Mouse (Mus musculus): ENCODE measurements at regions not wholly inside any gene's neighbourhood (a gene's known extent, or its start where the extent isn't known, plus 50 kb on each side); places are given as distances from the start of the nearest gene placed in this dataset.
A peak's percentile ranks its signal among the peaks of the same experiment; 100 is the strongest.

DNA sequence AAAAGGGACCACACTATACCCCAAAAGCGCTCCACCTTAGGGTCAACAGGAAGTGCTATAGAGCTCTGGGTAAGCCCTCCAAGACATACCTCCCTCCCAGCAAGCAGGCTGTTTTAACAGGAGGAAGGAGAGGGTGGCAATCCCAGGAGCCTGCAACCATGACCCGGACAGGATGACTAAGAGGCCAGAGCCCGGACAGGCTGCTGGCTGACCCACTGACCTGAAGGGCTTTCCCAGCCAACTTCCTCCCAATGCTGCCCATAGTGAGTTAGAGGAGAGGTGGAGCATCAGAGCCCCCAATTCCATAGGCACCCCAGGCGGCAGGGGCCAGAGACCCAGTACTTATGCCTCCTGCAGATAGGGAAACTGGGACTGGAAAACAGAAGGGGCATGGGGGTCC lies 136.3 kb downstream of the Utp6 start:
- no peak for DNase-seq (ENCODE audit: low read depth, low spot score)

GRCm38 (mm10) chr11:79823631-79824310 lies 138.4 kb downstream of the Utp6 start:
- no peak for DNase-seq (ENCODE audit: low read depth, low spot score)

DNA sequence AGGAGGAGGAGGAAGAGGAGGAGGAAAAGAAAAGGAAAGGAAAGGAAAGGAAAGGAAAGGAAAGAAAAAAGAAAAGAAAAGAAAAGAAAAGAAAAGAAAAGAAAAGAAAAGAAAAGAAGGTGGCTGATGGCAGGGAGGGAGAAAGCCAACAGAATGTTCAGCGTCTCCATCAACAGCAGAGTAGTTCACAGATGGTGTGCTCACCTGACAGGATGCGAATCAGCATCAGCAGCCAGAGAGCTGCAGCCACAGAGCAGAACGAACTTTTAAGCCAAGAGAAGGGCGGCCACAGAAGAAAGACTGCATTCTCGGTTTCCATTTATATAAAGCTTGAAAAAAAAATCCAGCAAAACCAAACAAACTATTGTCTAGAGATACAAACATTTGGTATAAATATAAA lies 140.2 kb downstream of the Utp6 start:
- no peak for DNase-seq (ENCODE audit: low read depth, low spot score)

- no peak for DNase-seq (ENCODE audit: low read depth, low spot score)
Observed at GRCm38 (mm10) chr11:79815156-79815555, 147.0 kb downstream of the Utp6 start.

DNA sequence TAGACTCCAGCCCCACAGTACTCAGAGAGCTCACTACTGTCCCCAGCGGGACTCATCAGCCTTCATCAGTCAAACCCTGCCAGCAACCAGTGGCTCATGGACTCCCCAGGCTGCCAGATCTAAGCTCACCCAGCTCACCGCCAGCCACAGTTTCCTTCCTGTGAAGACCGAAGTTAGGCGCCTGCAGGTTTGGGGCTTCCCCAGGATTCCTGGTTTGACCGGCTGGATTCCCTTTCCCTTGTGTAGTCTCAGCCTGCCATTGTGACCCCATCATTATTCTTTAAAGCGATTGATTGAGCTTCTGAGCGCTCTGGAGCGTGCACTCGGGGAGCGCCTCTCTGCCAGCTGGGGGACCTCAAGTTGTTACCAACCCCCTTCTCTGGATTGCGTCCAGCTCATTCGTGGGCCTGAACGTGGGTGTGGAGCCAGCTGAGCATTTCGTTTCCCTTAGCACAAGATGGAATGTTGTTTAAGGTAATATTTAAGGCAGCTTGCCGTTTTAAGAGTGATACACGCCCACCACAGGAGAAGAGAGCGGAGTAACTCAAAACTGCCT lies 155.2 kb downstream of the Utp6 start:
- no peak for DNase-seq (ENCODE audit: low read depth, low spot score)

DNA sequence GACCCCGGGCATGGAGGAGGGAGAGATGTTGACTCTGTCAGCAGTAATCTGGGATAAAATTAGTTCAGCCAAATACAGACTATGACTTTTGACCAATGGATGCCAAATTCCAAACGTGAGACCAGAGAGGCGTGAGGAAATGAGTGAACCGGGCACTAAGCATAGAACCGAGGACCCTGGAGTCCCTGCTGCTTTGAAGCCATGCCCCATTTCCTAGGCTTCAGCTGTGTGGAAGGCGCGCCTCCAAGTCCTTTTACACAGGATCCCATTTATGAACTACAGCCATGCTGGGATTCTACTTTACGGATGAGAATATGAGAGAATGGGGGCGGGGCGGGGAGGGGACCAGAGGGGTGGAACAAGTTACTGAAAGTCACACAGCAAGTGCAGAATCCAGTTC lies 155.8 kb downstream of the Utp6 start:
- DNase-seq (ENCODE audit: low read depth, low spot score) = no peak

DNA sequence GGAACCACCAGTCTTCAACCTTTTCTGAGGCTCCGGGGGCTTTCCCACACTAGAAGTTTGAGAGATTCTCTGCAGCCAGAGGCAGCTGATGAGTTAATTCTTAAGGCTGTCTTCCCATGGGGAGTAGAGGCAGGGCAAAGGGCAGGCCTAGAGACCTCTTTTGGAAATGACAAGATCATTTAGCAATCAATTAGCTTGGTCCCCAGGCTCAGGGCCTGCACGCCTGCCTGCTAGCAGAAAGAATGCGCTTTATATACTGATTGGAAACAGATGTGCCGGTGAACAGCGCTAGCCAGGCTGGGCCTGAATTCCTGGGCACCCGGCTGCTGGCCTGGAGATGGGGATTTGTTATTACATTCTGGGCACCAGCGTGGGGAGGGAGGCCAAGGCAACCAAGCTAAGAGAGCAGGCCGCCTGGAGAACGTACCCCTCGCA lies 156.2 kb downstream of the Utp6 start:
- peak; percentile 94 for DNase-seq (ENCODE audit: low read depth, low spot score)

- no peak for DNase-seq (ENCODE audit: low read depth, low spot score)
Observed at GRCm38 (mm10) chr11:79803971-79804370, 158.2 kb downstream of the Utp6 start.

DNA sequence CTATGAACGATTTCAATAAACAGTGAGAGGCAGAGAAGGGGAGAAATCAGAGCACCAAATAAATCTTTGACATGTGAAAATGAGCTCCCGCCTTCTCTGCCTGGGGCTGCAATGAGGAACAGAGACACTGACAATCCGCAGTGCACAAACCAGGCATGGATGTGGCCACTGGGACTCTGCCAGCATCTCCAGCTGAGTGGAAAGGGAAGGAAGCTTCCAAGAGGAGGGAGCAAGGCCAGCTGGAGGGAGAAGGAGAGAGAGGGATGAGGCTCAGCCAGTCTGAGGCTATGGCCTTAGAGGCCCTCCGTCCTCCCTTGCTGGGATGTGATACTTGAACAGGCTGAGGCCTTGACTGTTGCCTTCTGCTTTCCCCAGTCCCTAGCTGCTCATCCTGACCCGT lies 159.2 kb downstream of the Utp6 start:
- DNase-seq (ENCODE audit: low read depth, low spot score) = no peak

GRCm38 (mm10) chr11:79802566-79802965 lies 159.6 kb downstream of the Utp6 start:
- DNase-seq (ENCODE audit: low read depth, low spot score) = no peak

DNA sequence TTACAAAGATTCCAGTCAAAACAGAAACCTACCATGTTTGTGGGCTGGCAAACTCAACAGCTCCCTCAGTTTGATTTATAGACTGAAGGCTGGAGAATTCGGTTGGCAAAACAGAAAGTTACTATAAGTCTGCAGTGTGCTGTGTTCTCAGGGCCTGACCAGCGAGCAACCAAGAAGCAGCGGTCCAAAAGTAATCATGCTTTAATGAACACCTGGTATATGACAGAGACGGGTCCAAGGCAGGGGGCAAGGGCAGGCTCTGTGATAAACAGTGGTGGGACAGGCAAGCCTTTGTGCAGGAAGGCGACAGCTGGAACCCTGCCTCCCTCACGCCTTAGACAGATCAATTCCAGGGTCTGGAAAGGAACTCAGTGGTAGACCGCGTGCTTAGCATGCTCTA lies 161.9 kb downstream of the Utp6 start:
- DNase-seq (ENCODE audit: low read depth, low spot score) = peak; percentile 64

DNA sequence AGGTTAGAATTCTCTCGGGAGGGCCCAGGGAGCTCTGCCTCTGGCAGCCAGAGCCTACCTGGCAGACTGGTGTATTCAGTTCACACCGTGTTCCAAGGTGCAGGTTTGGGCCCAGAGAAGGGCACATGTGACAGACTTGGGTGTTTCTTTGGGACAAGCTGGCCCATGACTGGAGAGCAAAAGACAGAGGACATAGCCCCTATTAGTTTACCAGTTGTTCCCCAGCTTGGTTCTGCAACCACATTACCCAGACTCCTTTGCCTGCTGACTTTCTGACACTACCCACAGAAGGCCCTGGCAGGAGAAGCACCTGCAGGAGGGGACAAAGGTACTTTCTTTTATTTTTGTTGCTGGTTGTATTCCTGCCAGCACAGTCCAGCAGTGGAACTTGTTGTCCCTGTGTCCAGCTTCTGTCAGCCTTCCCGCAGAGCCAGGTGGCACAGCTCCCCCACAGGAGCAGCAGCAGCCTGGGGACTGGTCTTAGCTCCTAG lies 173.9 kb downstream of the Utp6 start:
- no peak for DNase-seq (ENCODE audit: low read depth, low spot score)

GRCm38 (mm10) chr11:79787766-79788165 lies 174.4 kb downstream of the Utp6 start:
- DNase-seq (ENCODE audit: low read depth, low spot score) = no peak

DNA sequence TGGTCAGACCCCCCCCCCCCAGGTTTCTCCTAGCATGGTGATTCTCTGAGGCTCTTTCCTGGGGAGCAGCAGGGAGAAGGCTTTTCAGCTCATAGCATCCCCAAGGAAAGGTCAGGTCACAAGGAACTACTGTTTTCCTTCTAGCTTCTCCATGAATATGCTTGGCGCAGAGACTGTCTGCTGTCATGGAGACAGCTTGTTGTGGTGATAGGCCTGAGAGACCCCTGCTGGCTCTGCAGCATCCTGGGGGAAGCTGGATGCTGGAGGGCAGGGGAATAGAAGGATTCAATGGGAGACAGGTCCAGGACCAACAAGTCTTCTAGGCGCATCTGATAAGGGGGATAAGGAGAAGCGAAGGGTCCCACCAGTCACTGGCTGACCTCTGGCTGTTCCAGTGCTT lies 178.1 kb downstream of the Utp6 start:
- no peak for DNase-seq (ENCODE audit: low read depth, low spot score)

GRCm38 (mm10) chr11:79781966-79782365 lies 180.2 kb downstream of the Utp6 start:
- DNase-seq (ENCODE audit: low read depth, low spot score) = no peak

GRCm38 (mm10) chr11:79779756-79780155 lies 182.4 kb downstream of the Utp6 start:
- DNase-seq (ENCODE audit: low read depth, low spot score) = no peak

DNA sequence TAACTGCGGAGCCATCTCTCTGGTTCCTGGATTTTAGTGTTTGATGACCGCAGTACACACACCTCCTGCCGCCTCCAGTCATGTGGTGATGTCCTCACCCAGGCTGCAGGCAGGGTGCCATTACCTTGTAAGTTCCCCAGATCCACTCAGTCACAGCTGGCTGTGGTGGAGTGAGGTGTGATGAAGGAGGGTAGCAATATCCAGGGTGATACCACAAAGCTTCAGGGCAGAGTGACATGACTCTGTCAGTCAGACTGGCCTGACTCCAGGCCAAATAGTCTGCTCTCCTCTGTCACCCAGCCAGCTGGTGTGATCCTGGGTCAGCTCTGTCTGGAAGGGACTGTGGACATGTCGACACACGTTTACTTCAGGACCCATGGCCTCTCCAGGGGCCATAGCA lies 183.7 kb downstream of the Utp6 start:
- DNase-seq (ENCODE audit: low read depth, low spot score) = no peak

DNA sequence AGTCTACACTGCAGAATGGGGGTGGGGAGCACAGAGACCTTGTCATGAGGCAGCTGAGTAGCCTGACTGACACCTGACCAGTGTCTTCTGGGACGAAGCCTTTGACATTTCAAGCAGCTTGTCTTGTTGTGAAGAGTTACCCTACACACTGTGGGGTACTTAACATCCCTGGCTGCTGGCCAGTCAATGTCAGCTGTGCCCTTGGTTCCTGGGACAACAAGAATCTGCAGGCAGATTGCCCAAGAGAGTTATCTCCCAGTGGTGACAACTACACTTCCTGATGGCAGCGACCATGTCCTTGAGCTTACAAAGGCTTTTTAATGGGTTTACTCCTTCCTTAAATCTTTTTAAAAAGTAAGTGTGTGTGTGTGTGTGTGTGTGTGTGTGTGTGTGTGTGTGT lies 184.2 kb downstream of the Utp6 start:
- no peak for DNase-seq (ENCODE audit: low read depth, low spot score)

- no peak for DNase-seq (ENCODE audit: low read depth, low spot score)
Observed at GRCm38 (mm10) chr11:79776577-79776976, 185.6 kb downstream of the Rab11fip4 start.

DNA sequence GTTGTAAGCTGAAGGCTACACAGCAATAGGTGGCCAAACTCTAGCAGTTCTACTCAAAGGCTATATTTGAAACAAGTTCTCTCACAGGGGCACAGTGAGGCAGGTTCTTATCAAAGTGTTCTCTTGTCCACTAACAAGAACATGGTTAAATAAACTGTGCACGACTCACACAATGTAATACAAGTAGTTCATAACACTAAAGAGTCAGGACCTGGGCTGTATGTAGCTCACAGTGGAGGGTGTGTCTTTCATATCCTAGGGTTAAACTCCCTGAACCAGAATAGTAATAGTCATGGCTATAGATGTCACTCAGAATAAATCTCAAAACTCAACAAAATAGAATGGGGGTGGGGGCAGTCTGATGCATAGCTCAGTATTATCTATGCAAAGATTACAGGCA lies 182.7 kb downstream of the Rab11fip4 start:
- no peak for DNase-seq (ENCODE audit: low read depth, low spot score)

DNA sequence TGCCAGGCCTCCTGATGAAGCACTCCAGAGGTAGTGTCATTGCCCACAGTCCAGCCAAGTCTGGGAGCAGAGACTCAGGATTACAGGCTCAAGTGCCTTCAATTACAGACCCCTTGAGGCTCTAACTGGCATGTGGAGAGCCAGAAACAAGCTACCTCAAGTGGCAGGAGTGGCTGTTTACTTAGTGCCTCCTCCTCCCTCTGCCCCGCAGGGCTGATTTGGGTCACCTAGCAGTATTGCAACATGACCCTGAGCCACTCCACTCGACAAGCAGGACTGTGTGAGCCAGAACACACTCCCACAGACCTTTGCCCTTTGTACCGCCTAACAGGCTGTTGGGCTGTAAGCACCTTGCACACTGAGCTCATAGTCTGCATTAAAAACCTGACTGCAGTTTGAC lies 180.4 kb downstream of the Rab11fip4 start:
- DNase-seq (ENCODE audit: low read depth, low spot score) = no peak

DNA sequence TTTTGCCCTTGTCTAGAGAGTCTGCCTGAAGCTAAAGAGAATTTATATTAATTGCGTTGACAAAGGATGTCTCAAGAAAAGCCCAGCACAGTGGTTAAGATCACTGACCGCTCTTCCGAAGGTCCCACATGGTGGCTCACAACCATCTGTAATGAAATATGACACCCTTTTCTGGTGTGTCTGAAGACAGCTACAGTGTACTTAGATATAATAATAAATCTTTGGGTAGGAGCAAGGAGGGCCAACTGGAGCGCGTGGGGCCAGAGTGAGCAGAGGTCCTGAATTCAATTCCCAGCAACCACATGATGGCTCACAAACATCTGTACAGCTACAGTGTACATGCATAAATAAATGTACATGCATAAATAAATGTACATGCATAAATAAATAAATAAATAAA lies 176.1 kb downstream of the Rab11fip4 start:
- DNase-seq (ENCODE audit: low read depth, low spot score) = no peak

DNA sequence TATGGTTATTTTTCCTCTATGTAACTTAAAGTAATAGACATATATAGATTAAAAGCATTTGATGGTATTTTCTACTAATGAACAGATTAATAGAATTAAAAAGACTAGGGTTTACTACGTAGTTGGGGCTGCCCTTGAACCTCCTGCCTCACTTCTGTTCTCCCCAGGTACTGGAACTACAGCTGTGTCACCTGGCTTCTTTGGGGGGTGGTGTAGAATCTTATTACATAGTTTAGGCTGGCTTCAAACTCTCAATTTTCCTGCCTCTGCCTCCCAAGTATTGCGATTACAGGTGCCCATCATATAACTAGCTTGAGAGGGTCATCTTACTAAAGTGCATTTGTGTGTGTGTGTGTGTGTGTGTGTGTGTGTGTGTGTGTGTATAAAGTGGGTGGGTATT lies 175.0 kb downstream of the Rab11fip4 start:
- no peak for DNase-seq (ENCODE audit: low read depth, low spot score)

GRCm38 (mm10) chr11:79765396-79765795 lies 174.4 kb downstream of the Rab11fip4 start:
- DNase-seq (ENCODE audit: low read depth, low spot score) = no peak
